Comparison of ENCODE assay signal across 24 mouse cellular contexts in genomic region chr5:99502681-99503080, GRCm38 (mm10).
"Had no signal": no experiment of that assay in that cellular context is flagged by ENCODE, and none has a peak within 500 bp of the region (broad histone marks: within the 10 kb centered on the region; RNA-seq: fewer than 3 reads in every experiment).

No protein-coding gene starts in this region.

- H3K4me2 ChIP-seq: heart, embryonic 11.5 days; heart, embryonic 13.5 days; heart, embryonic 15.5 days; hindbrain, embryonic 12.5 days; hindbrain, embryonic 15.5 days; limb, embryonic 13.5 days; limb, embryonic 15.5 days; liver, embryonic 12.5 days had no signal

- DNase-seq: gastrocnemius, adult 2 months; gastrocnemius, postnatal 10 days; gastrocnemius, postnatal 25 days; heart, adult 11 months; heart, adult 2 months; heart, postnatal 14 days; heart, postnatal 36 days; kidney, adult 18-20 months; kidney, adult 8-10 months; kidney, postnatal 10 days; kidney, postnatal 25 days; kidney, postnatal 4 days had no signal

- H3K9ac ChIP-seq: heart, embryonic 13.5 days; heart, embryonic 15.5 days; hindbrain, embryonic 12.5 days; hindbrain, embryonic 15.5 days; limb, embryonic 13.5 days; limb, embryonic 15.5 days; liver, embryonic 12.5 days had no signal

- H3K4me3 ChIP-seq: gastrocnemius, adult 2 months; heart, adult 2 months; heart, embryonic 13.5 days; heart, embryonic 15.5 days; hindbrain, embryonic 12.5 days; hindbrain, embryonic 15.5 days; layer of hippocampus, adult 2 months; left cerebral cortex, adult 2 months; limb, embryonic 13.5 days; limb, embryonic 15.5 days; liver, embryonic 12.5 days had no signal

- H3K27me3 ChIP-seq: heart, embryonic 13.5 days; heart, embryonic 15.5 days; hindbrain, embryonic 12.5 days; hindbrain, embryonic 15.5 days; limb, embryonic 13.5 days; limb, embryonic 15.5 days had no signal

- H3K4me1 ChIP-seq: limb, embryonic 15.5 days had no signal

- H3K9me3 ChIP-seq: heart, embryonic 13.5 days; heart, embryonic 15.5 days; hindbrain, embryonic 12.5 days; hindbrain, embryonic 15.5 days; limb, embryonic 13.5 days; limb, embryonic 15.5 days; liver, embryonic 12.5 days had no signal

- H3K27ac ChIP-seq: gastrocnemius, adult 2 months; heart, adult 2 months; heart, embryonic 13.5 days; heart, embryonic 15.5 days; hindbrain, embryonic 12.5 days; hindbrain, embryonic 15.5 days; layer of hippocampus, adult 2 months; left cerebral cortex, adult 2 months; limb, embryonic 13.5 days; limb, embryonic 15.5 days; liver, embryonic 12.5 days had no signal

- ATAC-seq: hindbrain, postnatal 0 days; intestine, postnatal 0 days; liver, embryonic 12.5 days had no signal

- H3K36me3 ChIP-seq: heart, embryonic 13.5 days; heart, embryonic 15.5 days; hindbrain, embryonic 12.5 days; hindbrain, embryonic 15.5 days; limb, embryonic 13.5 days; limb, embryonic 15.5 days; liver, embryonic 12.5 days had no signal
